ENCODE assay signal across 28 mouse cellular contexts in the genomic region with DNA sequence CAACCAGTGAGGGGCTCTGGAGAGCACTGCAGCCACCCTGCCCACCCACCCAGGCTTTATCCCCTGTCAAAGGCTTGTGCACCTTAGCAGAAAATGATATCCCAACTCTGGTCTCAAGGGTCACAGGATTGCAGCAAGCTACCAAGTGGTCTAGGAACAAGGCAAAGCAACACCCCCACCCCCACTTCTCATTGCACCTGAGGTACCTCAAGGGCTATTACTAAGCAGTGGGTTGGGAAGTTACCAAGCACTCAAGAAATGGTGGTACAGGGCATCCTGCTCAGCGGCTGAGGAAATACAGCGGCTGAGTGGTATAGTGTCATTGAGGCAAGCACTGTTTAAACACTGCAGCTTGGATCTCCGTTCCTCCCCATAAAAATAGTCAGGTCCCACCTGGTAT.
"Had no signal": no experiment of that assay in that cellular context is flagged by ENCODE, and none has a peak within 500 bp of the region (broad histone marks: within the 10 kb centered on the region; RNA-seq: fewer than 3 reads in every experiment).

No protein-coding gene starts in this region.

- DNase-seq: cerebellum, adult 2 months; cerebellum, adult 8-10 months; cerebellum, adult 9-10 months; cerebellum, adult 9-11 months; cerebellum, postnatal 10 days; cerebellum, postnatal 14 days; cerebellum, postnatal 25 days; cerebellum, postnatal 36 days; embryo, embryonic 11 days; forebrain, postnatal 0 days; gastrocnemius, adult 2 months; gastrocnemius, postnatal 10 days; gastrocnemius, postnatal 14 days; gastrocnemius, postnatal 25 days; gastrocnemius, postnatal 36 days; heart, adult 11 months; heart, adult 18-20 months had no signal

- H3K27me3 ChIP-seq: embryonic facial prominence, embryonic 12.5 days; embryonic facial prominence, embryonic 13.5 days; forebrain, embryonic 13.5 days; forebrain, embryonic 15.5 days had no signal

- H3K9me3 ChIP-seq: embryonic facial prominence, embryonic 10.5 days; embryonic facial prominence, embryonic 12.5 days; embryonic facial prominence, embryonic 13.5 days; embryonic facial prominence, embryonic 15.5 days; forebrain, embryonic 10.5 days; forebrain, embryonic 12.5 days; forebrain, embryonic 13.5 days; forebrain, embryonic 15.5 days had no signal

- H3K4me1 ChIP-seq: embryonic facial prominence, embryonic 12.5 days; embryonic facial prominence, embryonic 15.5 days; forebrain, embryonic 12.5 days; forebrain, embryonic 13.5 days; forebrain, embryonic 15.5 days had no signal

- H3K27ac ChIP-seq: embryonic facial prominence, embryonic 10.5 days; embryonic facial prominence, embryonic 12.5 days; embryonic facial prominence, embryonic 13.5 days; embryonic facial prominence, embryonic 15.5 days; forebrain, embryonic 10.5 days; forebrain, embryonic 12.5 days; forebrain, embryonic 13.5 days; forebrain, embryonic 15.5 days; gastrocnemius, adult 2 months had no signal

- ATAC-seq: forebrain, embryonic 13.5 days; forebrain, embryonic 14.5 days; forebrain, embryonic 15.5 days; forebrain, embryonic 16.5 days; forebrain, postnatal 0 days had no signal

- H3K4me3 ChIP-seq: embryonic facial prominence, embryonic 10.5 days; embryonic facial prominence, embryonic 12.5 days; embryonic facial prominence, embryonic 13.5 days; embryonic facial prominence, embryonic 15.5 days; erythroblast, embryonic 14.5 days; forebrain, embryonic 10.5 days; forebrain, embryonic 12.5 days; forebrain, embryonic 13.5 days; forebrain, embryonic 15.5 days; gastrocnemius, adult 2 months had no signal

- H3K4me2 ChIP-seq: embryonic facial prominence, embryonic 12.5 days; embryonic facial prominence, embryonic 13.5 days; embryonic facial prominence, embryonic 15.5 days; forebrain, embryonic 12.5 days; forebrain, embryonic 13.5 days; forebrain, embryonic 15.5 days had no signal

- H3K9ac ChIP-seq: embryonic facial prominence, embryonic 12.5 days; embryonic facial prominence, embryonic 13.5 days; embryonic facial prominence, embryonic 15.5 days; forebrain, embryonic 12.5 days; forebrain, embryonic 13.5 days; forebrain, embryonic 15.5 days; forebrain, postnatal 0 days had no signal

- H3K36me3 ChIP-seq: embryonic facial prominence, embryonic 10.5 days; embryonic facial prominence, embryonic 12.5 days; embryonic facial prominence, embryonic 13.5 days; embryonic facial prominence, embryonic 15.5 days; forebrain, embryonic 10.5 days; forebrain, embryonic 12.5 days; forebrain, embryonic 15.5 days had no signal
